Mouse (Mus musculus): ENCODE results near the gene Serpinf2. TPM values are rescaled to one million over a fixed set of nuclear protein-coding genes. Genes with fewer than 3 reads are reported as not detected.
A peak's percentile ranks its signal among the peaks of the same experiment; 100 is the strongest.

Serpinf2 gene
- polyA plus RNA-seq, 1 experiment from 2014 or later: 0.95 TPM

- ATAC-seq (ENCODE audit: low read depth): no peak
These were observed 29.5 kb downstream of the Serpinf2 start for GRCm38 (mm10) chr11:75409679-75410575.

GRCm38 (mm10) chr11:75406865-75407264 lies 32.5 kb downstream of the Serpinf2 start:
- no peak for ATAC-seq (ENCODE audit: low read depth)
- Histone ChIP-seq H3K36me3 (ENCODE audit: control insufficient read depth, insufficient read depth, low read length) (no peaks in the 10 kb centered on the region), H3K4me3 (ENCODE audit: low read length) (no peak overlapping the region), H3K9me3 (ENCODE audit: control insufficient read depth, low read length) (no peaks in the 10 kb centered on the region), H3K4me1 (replicated peaks; ENCODE audit: control insufficient read depth, insufficient read depth, low read length) (no peaks in the 10 kb centered on the region; the same call in 1 of the 2 replicates), H3K4me2 (ENCODE audit: low read depth, low read length) (no peak overlapping the region), H3K9ac (ENCODE audit: low read length) (no peak overlapping the region), H3K27me3 (ENCODE audit: control insufficient read depth, insufficient read depth, low read depth, low read length) (no peaks in the 10 kb centered on the region), H3K27ac (ENCODE audit: low read length) (no peak overlapping the region)
- 40% methylated on average over 3 of the region's 3 CpGs for WGBS

More at GRCm38 (mm10) chr11:75409679-75410575, 29.5 kb downstream of the Serpinf2 start:
- no peak overlapping the region for H3K9ac ChIP-seq (ENCODE audit: low read length)
- no peaks in the 10 kb centered on the region for H3K27me3 ChIP-seq (ENCODE audit: control insufficient read depth, insufficient read depth, low read depth, low read length)
- H3K4me2 ChIP-seq (ENCODE audit: low read depth, low read length): no peak overlapping the region
- H3K27ac ChIP-seq (ENCODE audit: low read length): no peak overlapping the region
- H3K36me3 ChIP-seq (ENCODE audit: control insufficient read depth, insufficient read depth, low read length): no peaks in the 10 kb centered on the region
- no peaks in the 10 kb centered on the region for H3K9me3 ChIP-seq (ENCODE audit: control insufficient read depth, low read length)
- H3K4me1 ChIP-seq (replicated peaks; ENCODE audit: control insufficient read depth, insufficient read depth, low read length): 0 out of 2 replicates have a peak, but pooled peaks cover under 1% of the 10 kb centered on the region
- WGBS: 63% methylated on average over 17 of the region's 17 CpGs
- H3K4me3 ChIP-seq (ENCODE audit: low read length): no peak overlapping the region

GRCm38 (mm10) chr11:75406104-75406503 lies 33.3 kb downstream of the Serpinf2 start:
- no peak for ATAC-seq (ENCODE audit: low read depth)
- no peak overlapping the region for H3K4me2 ChIP-seq (ENCODE audit: low read depth, low read length)
- no peaks in the 10 kb centered on the region for H3K27me3 ChIP-seq (ENCODE audit: control insufficient read depth, insufficient read depth, low read depth, low read length)
- H3K4me3 ChIP-seq (ENCODE audit: low read length): no peak overlapping the region
- no peaks in the 10 kb centered on the region; the same call in 1 of the 2 replicates for H3K4me1 ChIP-seq (replicated peaks; ENCODE audit: control insufficient read depth, insufficient read depth, low read length)
- no peaks in the 10 kb centered on the region for H3K9me3 ChIP-seq (ENCODE audit: control insufficient read depth, low read length)
- no peaks in the 10 kb centered on the region for H3K36me3 ChIP-seq (ENCODE audit: control insufficient read depth, insufficient read depth, low read length)
- 60% methylated on average over 4 of the region's 4 CpGs for WGBS
- H3K27ac ChIP-seq (ENCODE audit: low read length): no peak overlapping the region
- no peak overlapping the region for H3K9ac ChIP-seq (ENCODE audit: low read length)

- H3K4me2 ChIP-seq (ENCODE audit: low read depth, low read length): no peak overlapping the region
- 78% methylated on average over 6 of the region's 6 CpGs for WGBS
- no peak overlapping the region for H3K4me3 ChIP-seq (ENCODE audit: low read length)
- H3K27ac ChIP-seq (ENCODE audit: low read length): no peak overlapping the region
- no peaks in the 10 kb centered on the region for H3K9me3 ChIP-seq (ENCODE audit: control insufficient read depth, low read length)
- no peaks in the 10 kb centered on the region for H3K36me3 ChIP-seq (ENCODE audit: control insufficient read depth, insufficient read depth, low read length)
- no peak overlapping the region for H3K9ac ChIP-seq (ENCODE audit: low read length)
- H3K4me1 ChIP-seq (replicated peaks; ENCODE audit: control insufficient read depth, insufficient read depth, low read length): no peaks in the 10 kb centered on the region; the same call in 1 of the 2 replicates
- H3K27me3 ChIP-seq (ENCODE audit: control insufficient read depth, insufficient read depth, low read depth, low read length): no peaks in the 10 kb centered on the region
- no peak for ATAC-seq (ENCODE audit: low read depth)
These were observed 34.6 kb downstream of the Serpinf2 start for GRCm38 (mm10) chr11:75404801-75405200.

GRCm38 (mm10) chr11:75403301-75404052 lies 35.9 kb downstream of the Serpinf2 start:
- Histone ChIP-seq H3K27me3 (ENCODE audit: control insufficient read depth, insufficient read depth, low read depth, low read length) (no peaks in the 10 kb centered on the region), H3K36me3 (ENCODE audit: control insufficient read depth, insufficient read depth, low read length) (no peaks in the 10 kb centered on the region), H3K9ac (ENCODE audit: low read length) (no peak overlapping the region), H3K9me3 (ENCODE audit: control insufficient read depth, low read length) (no peaks in the 10 kb centered on the region), H3K4me3 (ENCODE audit: low read length) (no peak overlapping the region), H3K4me1 (replicated peaks; ENCODE audit: control insufficient read depth, insufficient read depth, low read length) (no peaks in the 10 kb centered on the region; the same call in 1 of the 2 replicates), H3K27ac (ENCODE audit: low read length) (peak overlapping the region; percentile 45; the same call in 1 of the 2 replicates), H3K4me2 (ENCODE audit: low read depth, low read length) (no peak overlapping the region)
- peak; percentile 56; the same call in 1 of the 2 replicates for ATAC-seq (ENCODE audit: low read depth)
- WGBS: 60% methylated on average over 6 of the region's 6 CpGs

- no peaks in the 10 kb centered on the region; the same call in 1 of the 2 replicates for H3K4me1 ChIP-seq (replicated peaks; ENCODE audit: control insufficient read depth, insufficient read depth, low read length)
- no peak overlapping the region for H3K4me2 ChIP-seq (ENCODE audit: low read depth, low read length)
- no peaks in the 10 kb centered on the region for H3K9me3 ChIP-seq (ENCODE audit: control insufficient read depth, low read length)
- H3K4me3 ChIP-seq (ENCODE audit: low read length): no peak overlapping the region
- no peaks in the 10 kb centered on the region for H3K27me3 ChIP-seq (ENCODE audit: control insufficient read depth, insufficient read depth, low read depth, low read length)
- WGBS: 47% methylated on average over 5 of the region's 5 CpGs
- H3K27ac ChIP-seq (ENCODE audit: low read length): no peak overlapping the region
- H3K36me3 ChIP-seq (ENCODE audit: control insufficient read depth, insufficient read depth, low read length): no peaks in the 10 kb centered on the region
- peak; percentile 75 for ATAC-seq (ENCODE audit: low read depth)
- H3K9ac ChIP-seq (ENCODE audit: low read length): no peak overlapping the region
These were observed 37.1 kb downstream of the Serpinf2 start for GRCm38 (mm10) chr11:75402271-75402690.

GRCm38 (mm10) chr11:75400099-75400498 lies 39.3 kb downstream of the Serpinf2 start:
- no peak for ATAC-seq (ENCODE audit: low read depth)
- Histone ChIP-seq H3K4me1 (replicated peaks; ENCODE audit: control insufficient read depth, insufficient read depth, low read length) (no peaks in the 10 kb centered on the region; the same call in 1 of the 2 replicates), H3K9ac (ENCODE audit: low read length) (no peak overlapping the region), H3K4me3 (ENCODE audit: low read length) (no peak overlapping the region), H3K36me3 (ENCODE audit: control insufficient read depth, insufficient read depth, low read length) (no peaks in the 10 kb centered on the region), H3K27ac (ENCODE audit: low read length) (no peak overlapping the region), H3K9me3 (ENCODE audit: control insufficient read depth, low read length) (no peaks in the 10 kb centered on the region), H3K27me3 (ENCODE audit: control insufficient read depth, insufficient read depth, low read depth, low read length) (no peaks in the 10 kb centered on the region), H3K4me2 (ENCODE audit: low read depth, low read length) (no peak overlapping the region)
- WGBS: 70% methylated on average over 9 of the region's 9 CpGs

GRCm38 (mm10) chr11:75399411-75399841 lies 40.0 kb downstream of the Serpinf2 start:
- ATAC-seq (ENCODE audit: low read depth): no peak
- Histone ChIP-seq H3K27me3 (ENCODE audit: control insufficient read depth, insufficient read depth, low read depth, low read length) (no peaks in the 10 kb centered on the region), H3K9me3 (ENCODE audit: control insufficient read depth, low read length) (no peaks in the 10 kb centered on the region), H3K4me3 (ENCODE audit: low read length) (no peak overlapping the region), H3K4me1 (replicated peaks; ENCODE audit: control insufficient read depth, insufficient read depth, low read length) (no peaks in the 10 kb centered on the region; the same call in 1 of the 2 replicates), H3K36me3 (ENCODE audit: control insufficient read depth, insufficient read depth, low read length) (no peaks in the 10 kb centered on the region), H3K4me2 (ENCODE audit: low read depth, low read length) (no peak overlapping the region), H3K9ac (ENCODE audit: low read length) (no peak overlapping the region), H3K27ac (ENCODE audit: low read length) (no peak overlapping the region)
- 83% methylated on average over 11 of the region's 11 CpGs for WGBS

- Histone ChIP-seq H3K4me1 (replicated peaks; ENCODE audit: control insufficient read depth, insufficient read depth, low read length) (no peaks in the 10 kb centered on the region), H3K36me3 (ENCODE audit: control insufficient read depth, insufficient read depth, low read length) (no peaks in the 10 kb centered on the region), H3K4me2 (ENCODE audit: low read depth, low read length) (no peak overlapping the region), H3K27me3 (ENCODE audit: control insufficient read depth, insufficient read depth, low read depth, low read length) (no peaks in the 10 kb centered on the region), H3K9me3 (ENCODE audit: control insufficient read depth, low read length) (no peaks in the 10 kb centered on the region), H3K27ac (ENCODE audit: low read length) (no peak overlapping the region), H3K4me3 (ENCODE audit: low read length) (no peak overlapping the region), H3K9ac (ENCODE audit: low read length) (no peak overlapping the region)
- 71% methylated on average over 7 of the region's 7 CpGs for WGBS
- ATAC-seq (ENCODE audit: low read depth): no peak
These were observed 41.9 kb downstream of the Serpinf2 start for GRCm38 (mm10) chr11:75397452-75397851.
